Mouse (Mus musculus) intestine, embryonic 16.5 days (tissue): ENCODE measurements around the gene Sprr3. TPM values are rescaled to one million over a fixed set of nuclear protein-coding genes. Genes with fewer than 3 reads are reported as not detected.
"Not testable (repeated sequence)": the region's sequence is repeated elsewhere in the genome, so short reads cannot be mapped to it uniquely, and the experiment has no call there.

ENCODE experiments used
- ATAC-seq: fragments of 200-750 bp; cut with Nextera tagmentation; 2 replicates; pipeline ENCODE4 v1.8.0; 2017; ENCODE audit warnings: moderate TSS enrichment, moderate library complexity
- H3K27ac ChIP-seq: fragments of 300-500 bp; sonication (generic); 2 replicates; pipeline ENCODE4 v1.5.1; 2014; ENCODE audit warnings: mild to moderate bottlenecking, low read length
- H3K27me3 ChIP-seq: fragments of 300-500 bp; sonication (generic); replicated peaks from 2 replicates; pipeline ENCODE4 v1.6.1; 2014; ENCODE audit warnings: low read length, control low read depth, mixed read lengths; ENCODE audit not compliant: control insufficient read depth, insufficient read depth
- H3K36me3 ChIP-seq: fragments of 300-500 bp; sonication (generic); 2 replicates; pipeline ENCODE4 v1.6.1; 2014; ENCODE audit warnings: low read length, control low read depth; ENCODE audit not compliant: control insufficient read depth, insufficient read depth
- H3K4me1 ChIP-seq: fragments of 300-500 bp; sonication (generic); 2 replicates; pipeline ENCODE4 v1.6.1; 2014; ENCODE audit warnings: low read length, control low read depth, mixed read lengths; ENCODE audit not compliant: control insufficient read depth, insufficient read depth
- H3K4me2 ChIP-seq: fragments of 300-500 bp; sonication (generic); 2 replicates; pipeline ENCODE4 v1.6.1; 2014; ENCODE audit warnings: low read depth, low read length, control low read depth
- H3K4me3 ChIP-seq: fragments of 300-500 bp; sonication (generic); 2 replicates; pipeline ENCODE4 v1.5.1; 2014; ENCODE audit warnings: mild to moderate bottlenecking, low read length
- H3K9ac ChIP-seq: fragments of 300-500 bp; sonication (generic); 2 replicates; pipeline ENCODE4 v1.6.1; 2014; ENCODE audit warnings: low read depth, low read length
- H3K9me3 ChIP-seq: fragments of 300-500 bp; sonication (generic); 2 replicates; pipeline ENCODE4 v1.6.1; 2016; ENCODE audit warnings: low read length, control low read depth; ENCODE audit not compliant: control insufficient read depth
- WGBS: fragments of 180-500 bp; shearing (Covaris S2); extraction: QIAGEN DNeasy Blood & Tissue Kit; methylation state at CpG from one replicate; pipeline ENCODE4 v1.1.7; 2014; 5-methylcytosine and 5-hydroxymethylcytosine counted together
- polyA plus RNA-seq: library from polyadenylated mRNA; unstranded; fragments of >200 nt; fragmentation: Nextera tagmentation; extraction: Ambion mirVana; gene quantifications from 2 replicates; pipeline ENCODE4 v1.2.1, GENCODE M21; 2015

Sprr3 gene
- not detected in 2 replicates for polyA plus RNA-seq

- 70% methylated on average over 2 of the region's 2 CpGs for WGBS
- no peak for ATAC-seq
- Histone ChIP-seq H3K4me2 (no peak within 1 kb of the TSS), H3K4me3 (no peak within 1 kb of the TSS), H3K9ac (no peak within 1 kb of the TSS), H3K27ac (no peak within 1 kb of the TSS), H3K27me3 (no peaks in the 10 kb centered on the region), H3K9me3 (no peaks in the 10 kb centered on the region), H3K36me3 (no peaks in the 10 kb centered on the region), H3K4me1 (no peaks in the 10 kb centered on the region)
Measured at GRCm38 (mm10) chr3:92458620-92459019, at the start of gene Sprr3. Sprr3 (minus strand) TSS chr3:92458720.

- H3K4me2 ChIP-seq: no peak overlapping the region
- H3K4me3 ChIP-seq: no peak overlapping the region
- 59% methylated on average over 1 of the region's 1 CpGs for WGBS
- no peak overlapping the region for H3K9ac ChIP-seq
- H3K4me1 ChIP-seq: no peaks in the 10 kb centered on the region
- no peaks in the 10 kb centered on the region for H3K27me3 ChIP-seq
- no peaks in the 10 kb centered on the region for H3K9me3 ChIP-seq
- H3K36me3 ChIP-seq: no peaks in the 10 kb centered on the region
- ATAC-seq: no peak
- no peak overlapping the region for H3K27ac ChIP-seq
Measured at GRCm38 (mm10) chr3:92508185-92508584, 49.7 kb upstream of the Sprr3 start.

DNA sequence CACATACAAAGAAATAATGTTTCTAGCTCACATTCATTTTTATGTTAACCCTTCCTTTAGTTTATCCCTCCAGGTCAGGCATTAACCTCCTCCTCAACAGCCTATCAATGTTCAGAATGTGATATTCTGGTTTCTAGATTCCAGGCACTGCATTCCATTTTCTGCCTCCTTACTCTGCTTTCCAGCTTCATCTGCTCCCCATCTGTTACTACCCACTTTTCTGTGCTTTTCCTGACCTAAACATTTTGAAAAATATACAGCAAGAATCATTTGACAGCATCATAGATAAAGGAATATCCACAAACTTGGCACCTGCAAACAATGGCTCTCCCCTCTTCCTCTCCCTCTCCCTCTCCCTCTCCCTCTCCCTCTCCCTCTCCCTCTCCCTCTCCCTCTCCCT, 45.0 kb upstream of the Sprr3 start:
- Histone ChIP-seq H3K27ac (no peak overlapping the region), H3K4me3 (no peak overlapping the region), H3K27me3 (no peaks in the 10 kb centered on the region), H3K4me2 (no peak overlapping the region), H3K4me1 (no peaks in the 10 kb centered on the region), H3K9me3 (no peaks in the 10 kb centered on the region), H3K36me3 (no peaks in the 10 kb centered on the region), H3K9ac (no peak overlapping the region)
- no peak for ATAC-seq

DNA sequence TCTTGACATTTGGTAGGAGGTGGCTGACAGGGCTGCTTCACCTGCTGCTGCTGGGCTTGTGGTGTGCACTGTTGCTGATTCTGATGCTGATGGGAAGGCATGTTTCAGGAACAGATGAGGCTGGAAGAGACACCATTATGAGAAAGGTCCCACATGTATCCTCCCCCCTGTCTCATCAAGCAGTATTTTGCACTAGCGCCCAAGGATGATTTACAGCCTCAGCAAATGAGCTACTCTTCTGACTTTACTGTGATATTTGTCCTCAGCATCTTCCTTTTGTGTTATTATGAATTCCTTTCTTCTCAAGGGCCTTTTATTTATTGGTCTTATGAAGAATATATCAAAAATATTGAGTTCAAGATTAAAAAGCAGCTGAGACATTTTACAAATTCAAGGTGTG, 41.9 kb upstream of the Sprr3 start, which contains the start of gene Sprr4:
Sprr4 (minus strand) TSS at position 101 of the 400 bp plus-strand sequence.
- ATAC-seq: no peak
- Histone ChIP-seq H3K9me3 (no peaks in the 10 kb centered on the region), H3K36me3 (no peaks in the 10 kb centered on the region), H3K4me2 (no peak within 1 kb of the TSS), H3K27me3 (no peaks in the 10 kb centered on the region), H3K9ac (no peak within 1 kb of the TSS), H3K4me3 (no peak within 1 kb of the TSS), H3K27ac (no peak within 1 kb of the TSS), H3K4me1 (no peaks in the 10 kb centered on the region)
- whole genome bisulfite sequencing: 86% methylated on average over 1 of the region's 1 CpGs

DNA sequence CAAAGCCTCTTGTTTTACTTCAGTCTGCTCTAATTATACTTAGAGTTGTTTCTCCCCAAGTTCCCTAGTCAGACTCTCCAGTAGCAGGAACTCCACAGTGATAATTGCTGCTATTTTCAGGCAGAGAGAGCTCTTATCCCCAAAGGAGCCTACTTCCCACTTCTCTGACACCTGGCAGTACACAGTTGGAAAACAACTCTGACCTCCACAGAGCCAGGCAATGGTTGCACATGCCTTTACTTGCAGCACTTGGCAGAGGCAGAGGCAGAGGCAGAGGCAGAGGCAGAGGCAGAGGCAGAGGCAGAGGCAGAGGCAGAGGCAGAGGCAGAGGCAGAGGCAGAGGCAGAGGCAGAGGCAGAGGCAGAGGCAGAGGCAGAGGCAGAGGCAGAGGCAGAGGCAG, 31.7 kb upstream of the Sprr3 start:
- H3K27ac ChIP-seq, H3K27me3 ChIP-seq, ATAC-seq, H3K4me3 ChIP-seq, H3K9me3 ChIP-seq, H3K4me2 ChIP-seq, H3K36me3 ChIP-seq, H3K9ac ChIP-seq, H3K4me1 ChIP-seq: not testable (repeated sequence)

- H3K9me3 ChIP-seq: no peaks in the 10 kb centered on the region
- no peak overlapping the region for H3K4me3 ChIP-seq
- no peak overlapping the region for H3K9ac ChIP-seq
- no peaks in the 10 kb centered on the region for H3K4me1 ChIP-seq
- H3K27ac ChIP-seq: no peak overlapping the region
- ATAC-seq: peak; percentile 77
- no peaks in the 10 kb centered on the region for H3K36me3 ChIP-seq
- no peaks in the 10 kb centered on the region for H3K27me3 ChIP-seq
- WGBS: 38% methylated on average over 1 of the region's 1 CpGs
- H3K4me2 ChIP-seq: no peak overlapping the region
Measured at GRCm38 (mm10) chr3:92486307-92486706, 27.8 kb upstream of the Sprr3 start.

DNA sequence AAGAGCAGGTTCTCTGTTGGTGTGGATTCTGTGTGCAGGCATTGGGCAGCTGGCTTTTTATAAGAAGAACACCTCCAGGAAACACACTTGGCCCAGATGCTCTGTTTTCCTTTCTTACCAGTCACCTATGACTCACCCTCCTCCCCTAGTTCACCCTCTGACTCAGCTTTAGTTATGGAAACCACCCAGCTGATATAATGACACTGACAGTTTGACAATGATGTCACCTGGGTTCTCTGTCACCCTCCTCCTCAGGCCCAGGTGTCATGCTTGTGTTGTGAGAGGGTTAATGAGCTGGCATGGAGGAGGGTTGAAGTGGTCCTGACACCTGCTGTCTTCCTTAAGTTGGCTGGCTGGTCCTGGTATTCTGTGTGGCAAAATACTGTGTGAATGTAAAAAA, 27.3 kb upstream of the Sprr3 start, which contains the start of gene Sprr1a:
Sprr1a (minus strand) TSS at position 33 of the 400 bp plus-strand sequence.
- no peaks in the 10 kb centered on the region for H3K9me3 ChIP-seq
- no peaks in the 10 kb centered on the region for H3K36me3 ChIP-seq
- H3K27ac ChIP-seq: no peak within 1 kb of the TSS
- H3K9ac ChIP-seq: no peak within 1 kb of the TSS
- ATAC-seq: peak; percentile 83
- no peak within 1 kb of the TSS for H3K4me2 ChIP-seq
- no peaks in the 10 kb centered on the region for H3K27me3 ChIP-seq
- H3K4me3 ChIP-seq: no peak within 1 kb of the TSS
- no peaks in the 10 kb centered on the region for H3K4me1 ChIP-seq

DNA sequence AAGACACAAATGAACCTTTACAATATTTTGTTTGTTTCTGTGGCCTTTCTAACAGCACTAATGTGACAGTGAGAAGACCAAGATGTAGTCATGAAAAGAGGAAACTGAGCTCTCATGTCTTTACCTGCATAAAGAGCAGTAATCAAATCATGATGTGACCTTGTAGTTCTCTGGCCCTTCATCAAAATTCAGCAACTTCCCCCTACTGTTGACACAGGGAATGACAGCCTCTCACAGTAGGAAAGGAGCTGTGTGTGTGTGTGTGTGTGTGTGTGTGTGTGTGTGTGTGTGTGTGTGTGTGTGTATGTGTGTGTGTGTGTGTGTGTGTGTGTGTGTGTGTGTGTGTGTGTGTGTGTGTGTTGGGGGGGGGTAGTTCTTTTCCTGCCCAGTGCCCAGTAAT, 22.7 kb upstream of the Sprr3 start:
- H3K27ac ChIP-seq, H3K4me1 ChIP-seq, H3K9me3 ChIP-seq, ATAC-seq, H3K9ac ChIP-seq, H3K27me3 ChIP-seq, H3K4me2 ChIP-seq, H3K36me3 ChIP-seq, H3K4me3 ChIP-seq: not testable (repeated sequence)

GRCm38 (mm10) chr3:92470111-92470510, 11.6 kb upstream of the Sprr3 start:
- H3K27me3 ChIP-seq: no peaks in the 10 kb centered on the region
- H3K27ac ChIP-seq: no peak overlapping the region
- no peaks in the 10 kb centered on the region for H3K9me3 ChIP-seq
- no peaks in the 10 kb centered on the region for H3K4me1 ChIP-seq
- no peak overlapping the region for H3K9ac ChIP-seq
- H3K36me3 ChIP-seq: no peaks in the 10 kb centered on the region
- WGBS: 82% methylated on average over 2 of the region's 2 CpGs
- H3K4me3 ChIP-seq: no peak overlapping the region
- no peak overlapping the region for H3K4me2 ChIP-seq
- no peak for ATAC-seq

DNA sequence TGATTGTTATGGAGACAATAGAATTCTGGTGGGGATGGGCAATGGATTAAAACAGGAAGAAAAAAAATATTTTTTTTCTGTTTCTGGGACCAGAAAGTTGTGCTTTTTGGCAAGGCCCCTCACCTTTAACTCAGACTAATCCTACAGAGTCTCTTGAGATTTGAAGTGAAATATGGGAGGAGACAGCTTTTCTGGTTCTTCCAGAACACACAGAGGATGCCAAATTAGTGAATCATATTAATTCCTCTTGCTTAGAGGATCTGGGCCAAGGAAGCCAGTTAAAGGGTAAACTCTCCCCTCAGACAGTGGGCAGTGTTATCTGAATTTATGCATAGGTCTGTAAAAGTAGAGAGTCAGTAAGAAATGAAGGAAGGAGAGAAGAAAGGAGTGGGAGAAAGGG, 8.9 kb upstream of the Sprr3 start:
- H3K4me3 ChIP-seq: no peak overlapping the region
- no peaks in the 10 kb centered on the region for H3K27me3 ChIP-seq
- H3K27ac ChIP-seq: no peak overlapping the region
- no peaks in the 10 kb centered on the region for H3K4me1 ChIP-seq
- no peaks in the 10 kb centered on the region for H3K36me3 ChIP-seq
- no peak for ATAC-seq
- H3K9me3 ChIP-seq: no peaks in the 10 kb centered on the region
- H3K9ac ChIP-seq: no peak overlapping the region
- H3K4me2 ChIP-seq: no peak overlapping the region
